In the genomic region with DNA sequence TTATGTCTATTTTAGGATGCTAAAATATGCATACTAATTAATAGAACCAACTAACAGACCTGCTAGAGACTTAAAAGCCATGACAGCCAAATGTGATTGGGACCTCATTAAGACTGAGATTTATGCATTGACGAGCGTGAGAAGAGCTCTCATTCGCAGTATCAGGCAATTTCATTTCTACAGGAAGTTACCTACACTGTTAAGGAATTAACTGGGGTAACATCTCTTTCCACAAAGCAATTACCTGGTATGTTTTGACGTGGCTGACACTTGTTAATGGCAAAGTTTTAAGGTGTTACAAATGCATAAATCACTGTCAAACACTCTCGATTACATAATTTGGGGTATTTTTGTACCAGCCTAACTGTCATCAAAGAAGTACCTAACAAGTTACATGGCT, we compare ENCODE assay signal across 18 mouse cellular contexts.
"Had no signal": no experiment of that assay in that cellular context is flagged by ENCODE, and none has a peak within 500 bp of the region (broad histone marks: within the 10 kb centered on the region; RNA-seq: fewer than 3 reads in every experiment).

No protein-coding gene starts in this region.

- H3K36me3 ChIP-seq: kidney, embryonic 15.5 days; liver, embryonic 13.5 days; midbrain, embryonic 12.5 days; midbrain, embryonic 15.5 days; neural tube, embryonic 12.5 days; neural tube, embryonic 15.5 days; stomach, embryonic 15.5 days had no signal

- H3K4me3 ChIP-seq: kidney, embryonic 15.5 days; liver, embryonic 13.5 days; midbrain, embryonic 12.5 days; midbrain, embryonic 15.5 days; neural tube, embryonic 12.5 days; neural tube, embryonic 15.5 days; stomach, embryonic 15.5 days had no signal

- H3K9ac ChIP-seq: kidney, embryonic 15.5 days; liver, embryonic 13.5 days; midbrain, embryonic 12.5 days; midbrain, embryonic 15.5 days; neural tube, embryonic 12.5 days; neural tube, embryonic 15.5 days; stomach, embryonic 15.5 days had no signal

- H3K4me2 ChIP-seq: kidney, embryonic 15.5 days; liver, embryonic 13.5 days; midbrain, embryonic 12.5 days; midbrain, embryonic 15.5 days; neural tube, embryonic 12.5 days; neural tube, embryonic 15.5 days; stomach, embryonic 15.5 days had no signal

- ATAC-seq: midbrain, embryonic 15.5 days had no signal

- DNase-seq: kidney, adult 8-10 months; kidney, postnatal 10 days; kidney, postnatal 36 days; liver, embryonic 13.5 days; lung, adult 2 months; lung, postnatal 14 days; right cerebral cortex, adult 18-20 months; right cerebral cortex, postnatal 14 days; right cerebral cortex, postnatal 4 days; thymus, adult 18-20 months; thymus, postnatal 36 days had no signal

- H3K27me3 ChIP-seq: kidney, embryonic 15.5 days; liver, embryonic 13.5 days; midbrain, embryonic 12.5 days; midbrain, embryonic 15.5 days; neural tube, embryonic 12.5 days; neural tube, embryonic 15.5 days; stomach, embryonic 15.5 days had no signal

- H3K4me1 ChIP-seq: kidney, embryonic 15.5 days; liver, embryonic 13.5 days; midbrain, embryonic 12.5 days; midbrain, embryonic 15.5 days; neural tube, embryonic 12.5 days; neural tube, embryonic 15.5 days; stomach, embryonic 15.5 days had no signal

- H3K9me3 ChIP-seq: kidney, embryonic 15.5 days; liver, embryonic 13.5 days; midbrain, embryonic 12.5 days; midbrain, embryonic 15.5 days; neural tube, embryonic 12.5 days; neural tube, embryonic 15.5 days; stomach, embryonic 15.5 days had no signal

- H3K27ac ChIP-seq: kidney, embryonic 15.5 days; liver, embryonic 13.5 days; macrophage; midbrain, embryonic 12.5 days; midbrain, embryonic 15.5 days; neural tube, embryonic 12.5 days; neural tube, embryonic 15.5 days; stomach, embryonic 15.5 days had no signal
